Mouse (Mus musculus) adrenal gland, postnatal 36 days (tissue): ENCODE measurements at regions not wholly inside any gene's neighbourhood (a gene's known extent, or its start where the extent isn't known, plus 50 kb on each side); places are given as distances from the start of the nearest gene placed in this dataset.

ENCODE experiments used
- DNase-seq, 2 experiments: peaks; one replicate each; pipeline ENCODE4 v3.0.0; 2021; ENCODE audit warnings: mixed read lengths in 1 of 2

DNA sequence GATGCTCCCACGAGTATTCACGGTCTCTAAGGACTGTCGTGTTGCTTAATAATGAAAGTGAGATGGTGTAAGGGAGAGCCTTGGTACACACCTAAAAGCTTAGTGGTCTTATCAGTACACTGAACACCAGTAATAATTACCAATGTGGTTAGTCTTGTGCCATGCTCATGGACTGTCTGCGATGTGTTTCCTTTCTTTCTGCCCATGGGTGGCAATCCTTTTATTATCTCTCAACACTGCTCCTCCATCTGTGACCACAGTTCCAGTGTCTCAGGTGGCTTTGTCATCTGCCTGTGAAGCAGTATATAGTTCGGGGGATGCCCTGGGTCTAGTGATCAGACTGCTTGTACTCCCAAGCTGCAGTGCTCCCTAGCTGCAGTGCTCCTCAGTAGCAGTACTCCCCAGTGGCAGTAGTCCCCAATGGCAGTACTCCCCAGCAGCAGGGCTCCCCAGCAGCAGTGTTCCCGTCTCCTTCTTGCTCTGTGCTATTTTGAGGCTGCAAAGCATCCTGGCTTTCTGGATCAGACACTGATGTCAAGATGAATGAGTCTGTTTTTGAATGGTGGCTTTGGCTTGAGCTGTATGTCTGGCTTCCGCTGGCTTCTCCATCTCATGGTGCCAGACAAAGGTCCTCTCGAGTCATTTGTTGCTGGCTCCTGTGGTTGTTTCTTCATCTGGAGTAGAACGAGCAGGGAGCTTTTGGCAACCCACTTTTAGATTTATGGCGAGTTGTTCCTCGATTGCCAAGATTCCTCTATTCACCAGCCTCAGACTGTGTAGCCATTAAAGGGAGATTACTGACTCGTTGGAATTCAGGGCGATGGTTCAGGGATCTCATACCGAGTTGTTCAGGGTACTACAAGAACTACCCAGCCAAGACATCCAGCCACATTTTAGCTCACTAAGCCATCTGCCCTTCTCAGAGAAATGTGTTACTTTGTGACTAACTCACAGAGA, 88.4 kb upstream of the Plxnc1 start:
- no peak for DNase-seq

DNA sequence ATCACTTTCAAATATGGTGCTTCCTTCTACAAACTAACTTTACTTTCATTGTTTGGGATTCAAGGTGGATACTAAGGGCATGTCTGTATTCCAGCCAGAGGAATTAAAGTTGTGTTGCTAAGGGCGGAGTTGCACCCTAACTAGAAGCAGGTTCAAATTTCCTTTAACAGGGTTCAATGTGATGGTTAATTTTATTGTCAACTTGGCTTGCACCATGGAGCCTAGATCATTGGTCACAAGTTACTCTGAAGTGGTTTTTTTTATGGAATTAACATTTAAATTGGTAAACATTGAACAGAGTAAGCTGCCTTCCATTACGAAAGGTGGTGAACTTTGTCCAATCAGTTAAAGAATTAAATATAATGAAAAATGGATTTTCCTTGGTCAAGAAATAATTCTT, 86.7 kb upstream of the Plxnc1 start:
- DNase-seq, result no peak

DNA sequence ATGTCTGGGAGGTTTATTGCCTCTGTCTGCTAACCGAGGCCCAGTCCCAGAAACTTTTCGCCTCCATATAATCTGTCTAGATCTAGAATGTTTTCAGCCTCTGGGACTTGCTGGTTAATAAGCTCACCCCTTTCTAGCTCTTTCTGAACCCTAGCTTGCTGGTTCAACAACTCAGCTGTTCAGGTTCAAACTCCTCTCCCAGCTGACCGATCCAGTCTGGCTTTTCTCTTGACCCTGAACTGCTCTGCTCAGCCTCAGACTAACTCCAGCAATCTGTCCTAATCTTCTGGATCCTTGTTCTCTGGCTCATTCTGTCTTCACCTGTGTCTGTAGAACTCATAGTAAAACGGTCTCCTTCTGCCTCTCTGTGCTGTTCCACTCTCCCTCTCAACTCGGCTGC, 86.2 kb upstream of the Plxnc1 start:
- DNase-seq, result no peak

DNA sequence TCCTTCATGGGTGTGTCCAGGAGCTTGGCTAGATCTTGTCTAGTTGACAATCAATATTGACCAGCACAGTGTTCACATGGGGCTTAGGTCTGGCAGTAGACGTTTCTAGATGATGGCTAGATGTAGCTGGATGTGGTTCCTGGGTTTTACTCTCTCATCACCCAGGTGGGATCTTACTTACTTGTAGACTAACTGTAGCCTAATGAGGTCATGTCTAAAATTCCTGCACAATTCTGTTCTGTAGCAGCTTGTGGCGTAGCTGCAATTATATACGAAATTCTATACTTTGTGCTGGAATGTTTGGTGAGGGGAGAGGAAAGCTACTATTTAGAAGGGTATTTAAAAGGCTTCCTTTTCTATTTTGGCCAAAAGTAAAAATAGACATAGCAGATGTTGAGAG, 84.9 kb upstream of the Plxnc1 start:
- no peak for DNase-seq

DNA sequence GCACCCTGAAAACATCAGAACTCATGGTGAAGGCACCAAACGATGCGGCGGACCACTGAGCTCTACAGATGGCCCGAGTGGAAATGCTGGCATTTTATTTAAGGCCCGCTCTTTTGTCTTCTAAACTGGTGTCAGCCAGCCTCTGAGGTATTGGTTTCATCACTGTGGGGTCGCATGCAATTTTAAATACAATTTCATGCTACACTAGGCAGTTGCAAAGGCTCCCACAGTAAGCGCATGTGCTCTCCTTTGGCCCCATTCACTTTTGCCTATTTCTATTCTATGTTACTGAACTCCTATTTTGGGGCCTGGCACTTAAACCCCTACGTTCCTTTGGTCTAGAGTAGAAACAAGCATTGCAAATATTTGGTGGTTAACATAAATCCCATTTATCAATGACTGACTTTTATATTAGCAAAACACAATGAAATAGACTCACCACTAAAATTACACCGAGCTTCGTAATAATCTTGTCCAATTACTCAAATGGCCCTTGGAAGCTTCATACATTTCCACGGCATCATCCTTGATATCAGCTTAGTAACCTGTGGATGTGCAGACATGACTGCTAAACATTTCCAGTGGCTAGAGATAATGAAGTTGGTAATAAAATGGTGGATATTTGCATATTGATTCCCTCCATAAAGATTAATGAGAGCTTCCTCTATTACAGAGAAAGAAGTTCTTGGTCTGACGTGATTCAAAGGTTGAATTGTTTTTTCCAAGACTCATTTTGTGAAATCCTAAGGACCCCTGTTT, 81.1 kb upstream of the Plxnc1 start:
- DNase-seq, result no peak

DNA sequence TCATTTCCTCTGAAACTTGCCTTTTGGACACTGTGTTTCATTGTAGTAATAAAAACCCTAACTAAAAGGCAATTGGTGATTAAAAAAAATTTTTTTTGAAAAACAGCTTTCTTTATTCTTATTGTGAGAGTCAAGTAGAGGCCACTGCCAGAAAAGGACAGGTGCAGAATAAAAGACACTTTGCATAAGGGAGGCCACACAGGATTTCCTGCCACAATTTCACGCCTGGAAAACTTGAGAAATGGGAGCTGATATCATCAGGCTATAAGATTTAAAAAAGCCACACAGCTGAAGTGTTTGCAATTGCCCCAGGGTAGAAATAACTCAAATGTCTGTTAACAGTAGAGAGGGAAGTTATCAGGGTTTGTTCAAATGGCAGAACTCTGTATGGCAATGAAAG, 76.6 kb upstream of the Plxnc1 start:
- DNase-seq, result no peak

DNA sequence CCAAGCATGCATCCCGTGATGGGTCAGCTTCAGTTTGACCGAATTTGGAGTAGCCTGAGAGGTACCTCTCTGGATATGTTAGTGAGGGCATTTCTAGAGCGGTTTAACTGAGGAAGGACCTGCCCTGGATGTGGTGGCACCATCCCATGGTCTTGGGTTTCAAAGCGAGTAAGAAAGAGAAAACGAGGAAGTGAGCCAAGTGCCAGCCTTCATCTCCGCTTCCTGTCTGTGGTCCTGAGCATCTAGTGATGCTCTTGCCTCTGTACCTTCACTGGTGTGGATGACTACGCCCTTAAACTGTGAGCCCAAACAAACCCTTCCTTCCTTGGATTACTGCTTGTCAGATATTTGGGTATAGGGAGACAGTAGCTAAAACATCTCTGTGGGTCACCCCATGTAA, 72.3 kb upstream of the Plxnc1 start:
- no peak for DNase-seq

DNA sequence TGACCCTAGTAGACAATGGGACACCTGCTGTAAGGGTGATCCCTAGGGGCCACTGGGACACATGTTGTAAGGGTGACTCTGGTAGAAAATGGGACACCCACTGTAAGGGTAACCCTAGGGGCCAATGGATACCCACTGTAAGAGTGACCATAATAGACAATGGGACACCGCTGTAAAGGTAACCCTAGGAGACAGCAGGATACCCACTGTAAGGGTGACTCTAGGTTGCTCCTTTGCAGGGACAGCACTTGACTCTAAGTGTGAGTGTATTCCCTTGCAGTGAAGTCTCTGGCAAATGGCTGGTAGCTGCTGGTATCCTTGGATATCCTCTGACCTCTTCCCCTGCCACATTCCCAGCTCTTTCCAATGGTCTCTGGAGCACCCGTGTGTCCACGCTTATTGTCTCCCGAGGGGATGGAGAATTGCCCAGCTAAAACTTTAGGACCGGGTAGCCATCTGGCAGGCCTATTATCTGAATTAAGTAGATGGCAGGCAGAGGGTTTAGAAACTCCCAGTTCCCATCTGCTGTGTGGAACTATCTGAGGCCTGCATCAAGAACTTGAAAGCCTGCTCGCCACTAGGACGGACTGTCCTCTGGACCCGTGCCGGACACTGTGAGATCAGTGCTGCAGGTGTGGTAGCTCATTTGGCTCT, 70.8 kb upstream of the Plxnc1 start:
- DNase-seq, result no peak

DNA sequence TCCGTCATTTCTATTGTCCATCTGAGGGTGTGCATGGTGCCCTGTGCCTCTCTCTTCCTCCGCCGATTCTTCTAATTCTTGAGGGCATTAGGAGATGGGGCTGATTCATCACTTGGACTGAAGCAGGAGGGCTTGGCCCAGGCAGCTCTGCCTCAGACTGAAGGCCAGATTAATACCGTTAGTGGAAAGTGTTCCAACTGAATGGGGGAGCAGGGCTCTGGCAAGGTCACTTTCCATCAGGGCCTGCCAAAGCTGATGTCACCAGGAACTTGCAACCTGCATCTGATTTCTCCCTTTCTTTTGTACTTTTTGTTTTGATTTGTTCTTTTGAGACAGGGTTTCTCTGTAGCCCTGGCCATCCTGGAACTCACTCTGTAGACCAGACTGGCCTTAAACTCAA, 69.3 kb upstream of the Plxnc1 start:
- peak; percentile 86 to 87 for DNase-seq

DNA sequence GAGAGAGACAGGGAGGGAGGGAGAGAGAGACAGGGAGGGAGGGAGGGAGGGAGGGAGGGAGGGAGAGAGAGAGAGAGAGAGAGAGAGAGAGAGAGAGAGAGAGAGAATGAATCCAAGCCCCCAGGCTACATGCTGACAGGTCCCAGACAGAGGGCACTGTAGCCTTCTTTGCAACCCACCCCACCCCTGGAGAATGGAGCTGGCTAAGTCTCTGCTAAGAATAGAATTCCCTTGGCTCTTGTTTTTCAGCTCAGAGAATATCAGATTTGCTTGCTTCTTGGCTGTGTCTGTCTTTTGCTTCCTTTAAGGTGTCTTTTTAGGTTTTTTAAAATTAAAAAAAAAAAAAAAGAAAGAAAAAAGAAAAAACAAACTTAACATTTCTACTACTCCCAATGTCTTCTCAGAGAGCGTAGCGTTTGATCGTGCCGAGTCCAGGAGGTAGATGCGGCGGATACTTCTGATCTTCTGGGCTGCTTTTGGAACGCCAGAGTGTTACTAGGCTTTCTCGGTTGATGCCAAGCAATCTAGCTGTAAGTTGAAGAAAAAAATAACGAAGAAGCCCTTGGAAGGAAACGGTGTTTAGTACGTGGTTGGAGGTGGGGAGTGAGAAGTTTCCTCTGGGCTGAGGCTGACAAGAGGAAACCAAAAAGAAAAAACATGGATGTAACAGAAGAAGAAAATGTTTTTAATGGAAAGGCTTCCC, 68.7 kb upstream of the Plxnc1 start:
- no peak for DNase-seq

DNA sequence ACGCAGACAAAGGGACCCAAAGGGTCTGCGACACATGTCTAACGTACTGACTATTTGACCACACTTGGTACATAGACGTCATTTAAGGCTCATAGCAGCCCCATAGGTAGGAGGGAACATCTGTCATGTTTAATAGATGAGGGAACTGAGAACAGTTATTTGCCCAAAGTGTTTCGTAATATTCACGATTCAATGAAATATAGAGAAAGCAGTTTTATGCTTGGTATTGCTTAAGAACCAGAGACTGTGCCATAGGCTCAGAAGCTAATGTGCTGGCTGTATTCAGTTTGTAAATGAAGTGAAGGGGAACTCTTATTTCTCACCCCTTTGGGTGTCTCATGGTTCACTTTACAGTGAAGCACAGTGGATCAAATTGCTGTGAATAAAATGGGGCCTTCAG, 65.7 kb upstream of the Plxnc1 start:
- DNase-seq, result no peak

DNA sequence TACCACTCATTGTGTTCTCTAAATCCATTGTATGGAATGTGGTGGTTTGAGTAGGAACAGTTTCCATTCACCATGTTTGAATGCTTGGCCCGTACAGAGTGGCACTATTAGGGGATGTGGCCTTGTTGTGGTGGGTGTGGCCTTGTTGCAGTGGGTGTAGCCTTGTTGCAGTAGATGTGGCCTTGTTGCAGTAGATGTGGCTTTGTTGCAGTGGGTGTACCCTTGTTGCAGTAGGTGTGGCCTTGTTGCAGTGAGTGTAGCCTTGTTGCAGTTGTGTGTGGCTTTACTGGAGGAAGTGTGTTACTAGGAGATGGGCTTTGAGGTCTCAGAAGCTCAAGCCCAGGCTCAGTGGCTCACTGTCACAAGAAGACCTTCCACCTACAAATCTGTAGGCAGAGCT, 64.4 kb upstream of the Plxnc1 start:
- no peak for DNase-seq

DNA sequence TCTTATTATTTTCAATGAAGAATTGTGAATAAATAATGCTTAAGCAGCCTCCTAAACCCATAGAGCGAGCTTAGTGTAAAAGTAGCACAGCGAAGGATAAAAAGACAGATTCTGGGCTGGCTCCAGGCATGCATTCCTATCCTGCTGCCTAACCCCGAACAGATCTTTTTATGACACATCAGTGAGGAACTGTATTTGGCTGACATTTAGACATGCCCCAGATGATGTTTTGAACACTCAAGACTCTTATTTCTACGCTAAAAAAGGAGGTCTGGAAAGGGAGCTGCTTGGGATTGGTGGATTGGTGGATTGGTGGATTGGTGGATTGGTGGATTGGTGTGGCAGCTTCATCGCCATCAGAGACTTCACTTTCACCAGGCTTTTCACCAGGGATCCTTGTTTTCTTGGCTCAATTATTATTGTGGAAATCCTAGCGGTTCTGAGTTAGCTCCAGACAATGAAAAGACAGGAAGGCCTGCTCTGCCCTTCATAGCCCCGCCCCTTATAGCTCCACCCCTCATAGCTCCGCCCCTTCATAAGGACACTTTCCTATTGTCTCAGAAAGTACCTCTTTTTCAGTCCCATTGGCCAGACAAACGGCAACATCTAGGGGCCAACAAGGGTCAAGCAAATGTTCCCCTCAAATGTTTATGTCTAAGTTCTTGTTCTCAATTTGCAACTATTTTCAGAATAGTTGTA, 59.6 kb upstream of the Plxnc1 start:
- peak; percentile 35 to 55 for DNase-seq

DNA sequence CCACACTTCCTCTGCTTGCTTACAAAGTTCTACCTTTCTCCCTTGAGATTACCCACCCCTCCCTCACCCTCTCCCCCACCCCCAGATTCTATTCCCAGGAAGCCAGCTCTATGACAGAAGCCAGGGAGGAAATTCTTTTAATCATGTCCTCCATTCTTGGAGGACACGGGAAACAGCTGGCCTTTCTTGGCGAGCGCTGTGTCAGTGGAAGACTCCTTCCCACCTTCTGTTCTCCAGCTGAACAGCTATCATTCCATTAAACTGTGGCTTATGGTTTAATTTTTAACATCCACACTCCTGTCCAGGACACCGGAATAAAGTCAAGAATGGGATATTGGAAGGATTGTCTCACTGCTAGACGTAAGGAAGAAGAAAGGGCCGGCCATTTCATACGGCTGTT, 59.0 kb upstream of the Plxnc1 start:
- DNase-seq, result no peak

DNA sequence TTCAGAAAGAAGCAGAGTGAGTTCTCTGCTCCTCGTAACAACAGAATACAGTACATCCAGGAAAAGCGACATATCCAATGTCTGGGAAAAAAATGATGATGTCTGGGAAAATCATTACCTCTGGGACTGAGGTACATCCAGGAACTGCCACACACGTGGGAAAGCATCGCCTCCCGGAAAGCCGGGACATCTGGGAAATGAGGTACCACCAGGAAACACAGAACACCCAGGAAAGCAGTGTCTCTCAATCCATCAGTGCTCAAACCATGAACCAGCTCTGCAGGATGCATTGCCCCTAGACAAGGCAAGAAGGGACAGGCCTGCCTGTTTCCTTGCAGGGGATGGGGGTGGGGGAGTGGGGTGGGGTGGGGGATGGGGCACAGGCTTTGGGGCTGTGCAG, 57.0 kb upstream of the Plxnc1 start:
- no peak for DNase-seq

DNA sequence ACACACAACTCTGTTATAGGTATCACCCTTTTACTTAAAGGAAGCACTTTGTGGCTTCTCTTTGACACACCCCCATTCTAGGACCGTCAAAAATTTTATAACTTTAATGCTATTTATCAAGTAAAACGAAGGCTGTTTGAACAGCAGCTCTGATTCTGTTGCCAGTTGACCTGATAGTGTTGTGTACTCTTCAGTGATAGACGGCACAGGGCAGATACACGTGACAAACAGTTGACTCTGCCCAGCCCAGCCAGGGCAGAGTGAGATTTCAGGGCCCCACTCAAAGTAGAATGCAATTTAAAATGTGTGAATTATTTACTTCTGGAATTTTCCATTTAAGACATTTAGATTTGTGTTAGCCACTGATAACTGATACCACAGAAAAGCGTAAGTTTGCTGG, 55.1 kb upstream of the Plxnc1 start:
- no peak for DNase-seq
